Mouse (Mus musculus): ENCODE results near the gene Tmcc3. TPM values are rescaled to one million over a fixed set of nuclear protein-coding genes. Genes with fewer than 3 reads are reported as not detected.

Tmcc3 gene
- polyA plus RNA-seq, 1 experiment from 2014 or later: 20.8 TPM

GRCm38 (mm10) chr10:94352877-94353853, 41.4 kb downstream of the Tmcc3 start:
- TF ChIP-seq CTCF (IDR thresholded peaks at IDR 0.05; ENCODE audit: low read depth) (no peak), EP300 (optimal IDR thresholded peaks at IDR 0.05) (no peak)
- Histone ChIP-seq H3K27me3 (ENCODE audit: control insufficient read depth, insufficient read depth, low read length) (no peaks in the 10 kb centered on the region), H3K9me3 (ENCODE audit: control insufficient read depth, low read length) (no peaks in the 10 kb centered on the region), H3K9ac (ENCODE audit: low read length) (no peak overlapping the region), H3K4me1 (replicated peaks; ENCODE audit: control insufficient read depth, insufficient read depth) (no peaks in the 10 kb centered on the region), H3K4me2 (replicated peaks; ENCODE audit: low read depth) (no peak overlapping the region), H3K36me3 (ENCODE audit: control insufficient read depth, insufficient read depth, low read length) (no peaks in the 10 kb centered on the region), H3K27ac (replicated peaks) (no peak overlapping the region), H3K4me3 (ENCODE audit: low read depth, low read length) (no peak overlapping the region)
- DNase-seq (ENCODE audit: low spot score) (no peak), ATAC-seq (ENCODE audit: low FRiP score, low TSS enrichment) (no peak)
- WGBS: 65% methylated on average over 9 of the region's 9 CpGs

DNA sequence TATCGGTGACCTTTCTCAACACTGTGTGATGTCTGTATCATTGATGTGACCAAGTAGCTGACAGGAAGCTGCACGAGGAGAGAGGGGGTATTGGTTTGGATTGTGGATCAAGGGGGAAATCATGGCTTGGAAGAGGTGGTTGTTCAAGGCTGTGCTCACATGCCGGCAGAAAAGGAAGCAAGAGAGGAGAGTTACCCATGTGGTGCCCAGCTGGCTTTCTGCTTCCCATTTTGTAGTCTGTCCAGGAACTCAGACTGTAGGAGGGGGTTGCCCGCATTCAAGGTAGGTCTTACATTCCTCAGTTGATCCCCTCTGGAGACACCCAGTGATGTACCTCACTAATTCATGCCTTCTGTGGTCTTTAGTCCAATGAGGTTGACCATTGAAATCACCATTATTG, 42.3 kb downstream of the Tmcc3 start:
- TF ChIP-seq EP300 (optimal IDR thresholded peaks at IDR 0.05): no peak
- no peak for TF ChIP-seq CTCF (IDR thresholded peaks at IDR 0.05; ENCODE audit: low read depth)
- Histone ChIP-seq H3K4me2 (replicated peaks; ENCODE audit: low read depth) (no peak overlapping the region), H3K36me3 (ENCODE audit: control insufficient read depth, insufficient read depth, low read length) (no peaks in the 10 kb centered on the region), H3K27ac (replicated peaks) (no peak overlapping the region), H3K4me1 (replicated peaks; ENCODE audit: control insufficient read depth, insufficient read depth) (no peaks in the 10 kb centered on the region), H3K27me3 (ENCODE audit: control insufficient read depth, insufficient read depth, low read length) (no peaks in the 10 kb centered on the region), H3K4me3 (ENCODE audit: low read depth, low read length) (no peak overlapping the region), H3K9ac (ENCODE audit: low read length) (no peak overlapping the region), H3K9me3 (ENCODE audit: control insufficient read depth, low read length) (no peaks in the 10 kb centered on the region)
- DNase-seq (ENCODE audit: low spot score): no peak
- no peak for ATAC-seq (ENCODE audit: low FRiP score, low TSS enrichment)
- 60% methylated on average over 4 of the region's 4 CpGs for WGBS

GRCm38 (mm10) chr10:94354427-94354826, 42.7 kb downstream of the Tmcc3 start:
- no peaks in the 10 kb centered on the region for H3K9me3 ChIP-seq (ENCODE audit: control insufficient read depth, low read length)
- H3K27me3 ChIP-seq (ENCODE audit: control insufficient read depth, insufficient read depth, low read length): no peaks in the 10 kb centered on the region
- H3K4me3 ChIP-seq (ENCODE audit: low read depth, low read length): no peak overlapping the region
- no peak for TF ChIP-seq CTCF (IDR thresholded peaks at IDR 0.05; ENCODE audit: low read depth)
- TF ChIP-seq EP300 (optimal IDR thresholded peaks at IDR 0.05): no peak
- no peak overlapping the region for H3K27ac ChIP-seq (replicated peaks)
- H3K9ac ChIP-seq (ENCODE audit: low read length): no peak overlapping the region
- H3K4me1 ChIP-seq (replicated peaks; ENCODE audit: control insufficient read depth, insufficient read depth): no peaks in the 10 kb centered on the region
- WGBS: 68% methylated on average over 3 of the region's 3 CpGs
- DNase-seq (ENCODE audit: low spot score): no peak
- no peaks in the 10 kb centered on the region for H3K36me3 ChIP-seq (ENCODE audit: control insufficient read depth, insufficient read depth, low read length)
- ATAC-seq (ENCODE audit: low FRiP score, low TSS enrichment): no peak
- no peak overlapping the region for H3K4me2 ChIP-seq (replicated peaks; ENCODE audit: low read depth)

DNA sequence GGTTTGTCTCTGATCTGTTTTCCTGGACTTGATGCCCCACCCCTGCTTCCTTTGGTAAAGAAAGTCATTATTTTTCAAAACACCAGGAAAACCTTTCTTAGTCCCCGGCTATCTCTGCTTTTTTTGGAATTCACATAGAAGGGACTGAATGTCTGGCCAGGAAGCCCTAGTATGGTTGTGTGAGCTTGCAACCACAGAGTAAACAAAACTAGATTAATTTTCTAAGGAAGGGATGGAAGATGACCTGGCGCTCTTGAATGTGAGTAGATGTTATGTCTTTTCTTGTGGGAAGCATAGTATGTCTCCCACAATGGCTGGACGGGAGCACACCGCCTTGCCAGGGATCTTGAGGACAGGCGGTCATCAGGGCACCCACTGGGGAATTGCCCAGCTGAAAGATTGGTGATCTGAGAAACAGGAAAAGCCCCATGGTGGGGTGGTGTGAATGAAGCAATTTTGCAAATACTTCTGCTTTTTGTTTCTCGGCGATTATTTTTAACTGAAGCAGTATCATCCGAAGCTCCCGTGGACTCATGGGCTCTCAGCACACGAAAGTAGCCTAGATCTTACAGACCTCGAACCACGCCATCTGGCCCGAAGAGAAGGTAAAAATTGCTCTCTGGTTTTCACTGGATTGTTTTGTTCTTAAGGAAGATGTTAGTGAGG, 44.9 kb downstream of the Tmcc3 start:
- TF ChIP-seq CTCF (IDR thresholded peaks at IDR 0.05; ENCODE audit: low read depth): no peak
- TF ChIP-seq EP300 (optimal IDR thresholded peaks at IDR 0.05): no peak
- 85% methylated on average over 13 of the region's 13 CpGs for WGBS
- H3K36me3 ChIP-seq (ENCODE audit: control insufficient read depth, insufficient read depth, low read length): no peaks in the 10 kb centered on the region
- DNase-seq (ENCODE audit: low spot score) (no peak), ATAC-seq (ENCODE audit: low FRiP score, low TSS enrichment) (no peak)
- H3K27ac ChIP-seq (replicated peaks): no peak overlapping the region
- H3K4me1 ChIP-seq (replicated peaks; ENCODE audit: control insufficient read depth, insufficient read depth): no peaks in the 10 kb centered on the region
- no peak overlapping the region for H3K4me2 ChIP-seq (replicated peaks; ENCODE audit: low read depth)
- H3K9me3 ChIP-seq (ENCODE audit: control insufficient read depth, low read length): no peaks in the 10 kb centered on the region
- no peaks in the 10 kb centered on the region for H3K27me3 ChIP-seq (ENCODE audit: control insufficient read depth, insufficient read depth, low read length)
- no peak overlapping the region for H3K4me3 ChIP-seq (ENCODE audit: low read depth, low read length)
- H3K9ac ChIP-seq (ENCODE audit: low read length): no peak overlapping the region

- no peak overlapping the region for H3K27ac ChIP-seq (replicated peaks)
- no peak overlapping the region for H3K4me3 ChIP-seq (ENCODE audit: low read depth, low read length)
- DNase-seq (ENCODE audit: low spot score): no peak
- 63% methylated on average over 1 of the region's 1 CpGs for WGBS
- H3K9me3 ChIP-seq (ENCODE audit: control insufficient read depth, low read length): no peaks in the 10 kb centered on the region
- H3K4me2 ChIP-seq (replicated peaks; ENCODE audit: low read depth): no peak overlapping the region
- no peak for TF ChIP-seq CTCF (IDR thresholded peaks at IDR 0.05; ENCODE audit: low read depth)
- no peak for TF ChIP-seq EP300 (optimal IDR thresholded peaks at IDR 0.05)
- H3K4me1 ChIP-seq (replicated peaks; ENCODE audit: control insufficient read depth, insufficient read depth): no peaks in the 10 kb centered on the region
- no peaks in the 10 kb centered on the region for H3K27me3 ChIP-seq (ENCODE audit: control insufficient read depth, insufficient read depth, low read length)
- H3K36me3 ChIP-seq (ENCODE audit: control insufficient read depth, insufficient read depth, low read length): no peaks in the 10 kb centered on the region
- ATAC-seq (ENCODE audit: low FRiP score, low TSS enrichment): no peak
- H3K9ac ChIP-seq (ENCODE audit: low read length): no peak overlapping the region
Measured at GRCm38 (mm10) chr10:94360664-94361063, 48.9 kb downstream of the Tmcc3 start.

DNA sequence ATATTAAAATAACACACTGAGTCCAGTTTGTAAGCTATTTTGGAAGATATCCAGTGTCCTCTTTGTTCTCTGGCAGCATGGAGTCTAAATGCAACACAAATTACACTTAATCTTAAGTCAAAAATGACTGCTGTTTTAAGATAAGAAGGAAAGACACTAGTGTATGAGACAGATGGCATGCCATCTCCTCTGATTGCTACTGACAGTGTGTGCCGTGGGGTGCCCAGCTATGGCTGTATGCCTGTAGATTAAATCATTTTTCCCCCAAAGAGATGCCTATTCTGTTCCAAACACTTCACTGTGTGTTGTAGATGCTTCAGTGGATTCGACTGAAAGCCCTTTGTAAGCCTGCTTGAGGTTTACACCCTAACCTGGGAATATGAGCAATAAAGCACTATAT, 59.5 kb downstream of the Tmcc3 start:
- Histone ChIP-seq H3K4me1 (replicated peaks; ENCODE audit: control insufficient read depth, insufficient read depth) (no peaks in the 10 kb centered on the region), H3K9ac (ENCODE audit: low read length) (no peak overlapping the region), H3K9me3 (ENCODE audit: control insufficient read depth, low read length) (no peaks in the 10 kb centered on the region), H3K27ac (replicated peaks) (no peak overlapping the region), H3K4me2 (replicated peaks; ENCODE audit: low read depth) (no peak overlapping the region), H3K4me3 (ENCODE audit: low read depth, low read length) (no peak overlapping the region), H3K36me3 (ENCODE audit: control insufficient read depth, insufficient read depth, low read length) (no peaks in the 10 kb centered on the region), H3K27me3 (ENCODE audit: control insufficient read depth, insufficient read depth, low read length) (no peaks in the 10 kb centered on the region)
- WGBS: 70% methylated on average over 2 of the region's 2 CpGs
- ATAC-seq (ENCODE audit: low FRiP score, low TSS enrichment) (no peak), DNase-seq (ENCODE audit: low spot score) (no peak)
- TF ChIP-seq CTCF (IDR thresholded peaks at IDR 0.05; ENCODE audit: low read depth): no peak
- no peak for TF ChIP-seq EP300 (optimal IDR thresholded peaks at IDR 0.05)

Data from stomach, postnatal 0 days (tissue).